Mouse (Mus musculus) bone marrow macrophage, adult 2 months (primary cell): Measurements from ENCODE around the gene Sgcd. TPM values are rescaled to one million over a fixed set of nuclear protein-coding genes. Genes with fewer than 3 reads are reported as not detected.

ENCODE experiments used
- H3K27ac ChIP-seq: 2 replicates; pipeline ENCODE4 v1.5.1; 2012; ENCODE audit warnings: low read depth, low read length; ENCODE audit not compliant: insufficient read depth
- H3K4me1 ChIP-seq: 2 replicates; pipeline ENCODE4 v1.6.1; 2012; ENCODE audit warnings: low read length; ENCODE audit not compliant: control insufficient read depth, insufficient read depth
- H3K4me3 ChIP-seq: 2 replicates; pipeline ENCODE4 v1.5.1; 2012; ENCODE audit warnings: mild to moderate bottlenecking, low read length, moderate library complexity; ENCODE audit not compliant: insufficient read depth
- CTCF ChIP-seq: IDR thresholded peaks from 2 replicates; pipeline ENCODE4 v1.5.1; 2012; ENCODE audit warnings: low read depth, mild to moderate bottlenecking, low read length, moderate library complexity
- POLR2A ChIP-seq: IDR thresholded peaks from 2 replicates; pipeline ENCODE4 v1.6.1; 2012; ENCODE audit warnings: mild to moderate bottlenecking, low read depth, low read length, borderline replicate concordance
- polyA plus RNA-seq: library from polyadenylated mRNA; stranded (reverse); fragments of >200 nt; gene quantifications from 2 replicates; pipeline ENCODE4 v1.2.4, GENCODE M21; 2012; ENCODE audit not compliant: missing spikeins, insufficient read depth, insufficient read length

Sgcd gene
- polyA plus RNA-seq, 1 experiment: not detected

- Histone ChIP-seq H3K27ac (no peak overlapping the region), H3K4me3 (no peak overlapping the region), H3K4me1 (no peaks in the 10 kb centered on the region)
- TF ChIP-seq POLR2A (no peak), CTCF (no peak)
Observed at GRCm38 (mm10) chr11:47158089-47158488, 830.7 kb downstream of the Sgcd start.

DNA sequence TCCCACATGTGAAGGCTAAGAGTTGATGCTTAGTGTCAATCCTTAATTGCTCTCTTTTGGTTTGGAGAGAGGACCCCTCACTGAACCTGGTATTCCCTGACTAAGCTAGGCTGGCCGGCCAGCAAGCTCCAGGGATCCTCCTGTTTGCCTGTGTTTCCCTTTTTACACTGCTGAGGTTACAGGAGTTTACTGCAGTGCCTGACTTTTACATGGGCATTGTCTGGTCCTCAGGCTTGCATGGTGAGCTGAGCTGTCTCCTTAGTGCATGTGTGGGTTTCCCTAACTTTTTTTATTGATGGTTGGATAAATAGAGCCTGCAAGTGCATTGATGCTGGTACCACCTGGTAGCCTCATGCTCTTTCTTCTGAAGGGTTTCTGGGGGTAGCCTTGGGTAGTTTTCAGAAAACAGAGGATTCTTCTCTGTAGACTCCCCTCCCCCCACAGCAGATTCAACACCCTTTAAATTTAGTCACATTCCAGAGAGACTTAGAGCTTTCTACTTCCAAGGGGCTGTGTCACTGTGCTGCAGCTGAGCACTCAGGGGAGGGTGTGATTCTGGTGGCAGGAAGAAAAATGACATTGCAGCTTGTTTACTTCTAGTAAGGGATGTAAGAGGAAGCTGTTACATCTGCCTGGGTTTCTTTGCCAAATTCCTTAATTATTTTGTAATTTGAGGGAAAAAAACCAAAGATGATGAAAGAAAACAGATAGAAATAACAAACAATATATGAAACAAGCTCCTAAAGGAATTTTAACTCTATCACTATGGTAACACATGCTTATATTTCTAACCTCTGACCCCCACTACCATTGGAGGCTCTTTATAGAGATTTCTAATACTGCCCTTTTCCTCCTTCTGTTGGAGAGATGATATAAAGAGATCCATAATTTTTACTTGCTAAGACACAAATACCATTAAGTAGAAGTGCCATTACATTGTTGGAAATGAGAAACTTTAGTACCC, 831.8 kb downstream of the Sgcd start:
- TF ChIP-seq CTCF (no peak), POLR2A (no peak)
- no peak overlapping the region for H3K27ac ChIP-seq
- no peak overlapping the region for H3K4me3 ChIP-seq
- no peaks in the 10 kb centered on the region for H3K4me1 ChIP-seq

DNA sequence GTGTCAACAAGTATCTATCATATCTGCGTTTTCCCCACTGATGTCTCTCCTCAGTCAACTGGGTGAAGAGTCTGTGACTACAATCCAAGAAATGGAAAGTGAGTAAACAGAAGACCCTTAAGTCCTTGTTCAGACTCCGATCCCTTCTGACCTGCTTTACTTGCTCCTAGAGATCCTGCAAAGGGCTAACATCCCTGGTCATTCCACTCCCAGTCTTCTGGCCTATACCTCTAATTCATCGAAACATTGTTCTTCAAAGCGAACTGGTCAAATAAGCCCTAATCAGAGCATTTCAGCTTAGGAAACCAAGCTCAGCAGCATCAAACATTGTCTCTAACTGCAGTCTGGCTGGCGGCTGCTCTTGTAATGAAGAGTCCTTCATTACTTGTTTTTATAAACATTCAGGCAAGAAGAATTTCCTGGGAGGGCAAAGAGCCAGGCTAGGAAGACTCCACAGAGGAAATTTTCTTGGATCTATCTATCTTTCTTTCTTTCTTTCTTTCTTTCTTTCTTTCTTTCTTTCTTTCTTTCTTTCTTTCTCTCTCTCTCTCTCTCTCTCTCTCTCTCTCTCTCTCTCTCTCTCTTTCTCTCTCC, 833.8 kb downstream of the Sgcd start:
- Histone ChIP-seq H3K27ac (no peak overlapping the region), H3K4me1 (no peaks in the 10 kb centered on the region)

DNA sequence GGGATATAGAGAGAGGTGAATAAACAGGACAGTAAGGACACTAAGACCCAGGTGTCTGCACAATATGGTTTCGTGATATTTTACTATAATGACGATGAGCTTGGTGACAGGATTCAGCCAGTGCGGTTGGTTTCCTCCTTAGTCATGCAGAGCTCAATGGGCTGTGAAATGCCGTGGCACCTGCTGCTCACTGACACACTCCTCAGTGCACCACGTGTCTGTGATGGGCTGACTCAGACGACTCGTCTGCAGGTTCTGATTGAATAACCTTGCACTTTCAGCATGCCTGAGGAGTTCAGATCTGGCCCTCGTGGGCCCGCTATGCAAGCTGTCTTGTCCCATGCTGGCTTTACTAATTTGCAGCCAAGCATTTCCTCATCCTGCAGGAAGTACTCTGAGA, 839.2 kb downstream of the Sgcd start:
- Histone ChIP-seq H3K4me3 (no peak overlapping the region), H3K27ac (no peak overlapping the region), H3K4me1 (no peaks in the 10 kb centered on the region)
- TF ChIP-seq CTCF: no peak
- TF ChIP-seq POLR2A: no peak

More for the DNA sequence above, 833.8 kb downstream of the Sgcd start:
- TF ChIP-seq CTCF (no peak), POLR2A (no peak)
- H3K4me3 ChIP-seq: no peak overlapping the region

GRCm38 (mm10) chr11:47139867-47140266, 848.9 kb downstream of the Sgcd start:
- Histone ChIP-seq H3K4me1 (no peaks in the 10 kb centered on the region), H3K4me3 (no peak overlapping the region), H3K27ac (no peak overlapping the region)
- TF ChIP-seq POLR2A (no peak), CTCF (no peak)

DNA sequence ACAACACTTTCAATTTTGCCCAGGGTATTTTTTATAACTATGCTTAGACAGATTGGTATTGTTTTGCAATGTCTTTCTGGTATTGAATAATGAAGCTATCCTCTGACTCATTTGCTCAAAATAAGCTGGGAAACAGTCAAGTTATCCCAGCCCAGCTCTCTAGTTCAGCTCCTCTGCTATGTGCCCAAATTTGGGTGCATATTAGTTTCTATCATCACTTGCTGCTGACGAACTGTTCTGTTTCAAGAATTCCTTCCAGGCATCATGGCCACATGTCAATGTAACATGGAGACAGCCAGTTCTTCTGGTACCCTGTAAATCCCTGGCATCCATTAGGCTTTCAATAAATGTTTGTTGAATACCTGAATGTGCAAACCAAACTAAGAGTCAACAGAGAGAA, 849.5 kb downstream of the Sgcd start:
- Histone ChIP-seq H3K27ac (no peak overlapping the region), H3K4me1 (no peaks in the 10 kb centered on the region)
- TF ChIP-seq CTCF (no peak), POLR2A (no peak)

DNA sequence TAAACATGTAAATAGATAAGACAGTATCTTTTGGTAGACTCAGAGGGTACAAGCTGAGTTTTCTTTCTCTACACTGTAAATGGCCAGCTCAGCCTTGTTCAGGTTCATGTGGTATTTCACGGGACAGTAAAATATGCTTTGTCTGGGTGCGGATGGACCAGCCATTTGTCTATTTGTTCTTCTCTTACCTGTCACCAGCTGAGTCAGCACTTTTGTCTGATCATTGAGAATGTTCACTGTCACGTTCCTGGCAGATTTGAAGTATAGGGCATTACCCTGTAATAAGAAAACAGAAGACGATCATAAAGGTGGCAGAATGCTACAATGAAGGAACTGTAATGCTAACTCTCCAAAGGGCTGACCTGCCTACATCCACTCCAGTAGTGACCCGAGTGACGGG, 856.4 kb downstream of the Sgcd start:
- Histone ChIP-seq H3K4me1 (no peaks in the 10 kb centered on the region), H3K27ac (no peak overlapping the region), H3K4me3 (no peak overlapping the region)
- TF ChIP-seq POLR2A (no peak), CTCF (no peak)

More for the DNA sequence above, 849.5 kb downstream of the Sgcd start:
- H3K4me3 ChIP-seq: no peak overlapping the region

GRCm38 (mm10) chr11:47130432-47130831, 858.3 kb downstream of the Sgcd start:
- Histone ChIP-seq H3K4me1 (no peaks in the 10 kb centered on the region), H3K4me3 (no peak overlapping the region)
- TF ChIP-seq POLR2A: no peak
- TF ChIP-seq CTCF: no peak

GRCm38 (mm10) chr11:47129992-47130391, 858.8 kb downstream of the Sgcd start:
- Histone ChIP-seq H3K27ac (no peak overlapping the region), H3K4me1 (no peaks in the 10 kb centered on the region), H3K4me3 (no peak overlapping the region)
- TF ChIP-seq CTCF: no peak
- TF ChIP-seq POLR2A: no peak

More at GRCm38 (mm10) chr11:47130432-47130831, 858.3 kb downstream of the Sgcd start:
- H3K27ac ChIP-seq: no peak overlapping the region

DNA sequence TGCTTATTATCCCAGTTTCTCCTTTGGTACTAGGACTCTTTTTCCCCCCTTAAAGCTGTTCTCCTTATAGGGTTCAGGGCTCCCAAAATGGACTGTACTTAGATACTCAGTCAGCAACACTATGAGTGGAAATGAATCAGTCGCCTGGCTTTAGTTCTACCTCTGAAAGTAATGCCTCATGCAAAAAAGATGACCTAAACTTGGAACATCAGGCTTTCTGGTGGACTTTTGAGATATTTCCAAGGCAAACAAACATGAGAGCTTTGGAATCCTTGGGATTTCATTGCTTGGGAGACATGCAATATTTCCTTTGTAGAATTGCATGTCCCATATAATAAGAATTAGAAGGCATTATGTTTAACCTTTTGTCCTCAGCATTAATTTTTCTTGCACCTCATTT, 859.6 kb downstream of the Sgcd start:
- no peak for TF ChIP-seq CTCF
- no peak for TF ChIP-seq POLR2A
- Histone ChIP-seq H3K27ac (no peak overlapping the region), H3K4me3 (no peak overlapping the region), H3K4me1 (no peaks in the 10 kb centered on the region)
